Comparison of ENCODE assay signal across 21 mouse cellular contexts in genomic region chr14:61137410-61137809, GRCm38 (mm10). TPM values are rescaled to one million over a fixed set of nuclear protein-coding genes. Genes with fewer than 3 reads are reported as not detected.
DNase-seq lines count a peak whose midpoint lies in the region; ATAC-seq and TF ChIP-seq lines count a peak whose summit lies in the region.
"Had no signal": no experiment of that assay in that cellular context is flagged by ENCODE, and none has a peak within 500 bp of the region (broad histone marks: within the 10 kb centered on the region; RNA-seq: fewer than 3 reads in every experiment).

No protein-coding gene starts in this region.

- 65% methylated on average over 5 of the region's 5 CpGs for WGBS in hindbrain, embryonic 13.5 days
- WGBS in hindbrain, embryonic 12.5 days = 58% methylated on average over 5 of the region's 5 CpGs
- WGBS in midbrain, postnatal 0 days = 69% methylated on average over 5 of the region's 5 CpGs
- 67% methylated on average over 5 of the region's 5 CpGs for WGBS in midbrain, embryonic 15.5 days
- 44% methylated on average over 5 of the region's 5 CpGs for WGBS in neural tube, embryonic 14.5 days

- no peaks in the 10 kb centered on the region for H3K36me3 ChIP-seq in hindbrain, embryonic 13.5 days
- H3K36me3 ChIP-seq in hindbrain, embryonic 12.5 days = no peaks in the 10 kb centered on the region
- H3K36me3 ChIP-seq in midbrain, postnatal 0 days (ENCODE audit: insufficient read depth, low read length) = no peaks in the 10 kb centered on the region
- no peaks in the 10 kb centered on the region for H3K36me3 ChIP-seq in midbrain, embryonic 15.5 days (replicated peaks)
- no peaks in the 10 kb centered on the region for H3K36me3 ChIP-seq in CH12.LX (replicated peaks in 1 of 2; ENCODE audit: control insufficient read depth in 1 of 2, insufficient read depth in 1 of 2, low read length in 1 of 2)
- no peaks in the 10 kb centered on the region for H3K36me3 ChIP-seq in neural tube, embryonic 14.5 days (ENCODE audit: control insufficient read depth, insufficient read depth, low read length)
- H3K36me3 ChIP-seq: embryonic facial prominence, embryonic 12.5 days; forebrain, embryonic 12.5 days; intestine, embryonic 15.5 days; kidney, embryonic 15.5 days; limb, embryonic 13.5 days; liver, embryonic 13.5 days had no signal

- no peak for TF ChIP-seq CTCF in midbrain, postnatal 0 days (IDR thresholded peaks at IDR 0.05)
- no peak for TF ChIP-seq CTCF in CH12.LX (conservative IDR thresholded peaks at IDR 0.05 in 1 of 2, IDR thresholded peaks at IDR 0.05 in 1 of 2; ENCODE audit: low read depth in 2 of 2, low read length in 2 of 2)

- no peak overlapping the region for H3K4me2 ChIP-seq in hindbrain, embryonic 13.5 days
- no peak overlapping the region for H3K4me2 ChIP-seq in hindbrain, embryonic 12.5 days (replicated peaks)
- no peak overlapping the region for H3K4me2 ChIP-seq in midbrain, postnatal 0 days (ENCODE audit: low read depth, low read length, poor library complexity, severe bottlenecking)
- no peak overlapping the region for H3K4me2 ChIP-seq in midbrain, embryonic 15.5 days
- no peak overlapping the region for H3K4me2 ChIP-seq in CH12.LX (ENCODE audit: insufficient read depth, low read depth, poor library complexity, severe bottlenecking)
- H3K4me2 ChIP-seq in neural tube, embryonic 14.5 days (ENCODE audit: low read depth, low read length) = no peak overlapping the region
- H3K4me2 ChIP-seq: intestine, embryonic 15.5 days; liver, embryonic 13.5 days had no signal

- no peaks in the 10 kb centered on the region for H3K79me2 ChIP-seq in CH12.LX (replicated peaks; ENCODE audit: control insufficient read depth, extremely low read depth, insufficient read depth, poor library complexity, severe bottlenecking)

- peak; percentile 27 for DNase-seq in midbrain, postnatal 0 days (ENCODE audit: low spot score)
- peak; percentile 77 for DNase-seq in CH12.LX (ENCODE audit: extremely low read depth)
- DNase-seq in ovary, postnatal 14 days (ENCODE audit: low spot score) = no peak
- DNase-seq: adrenal gland, adult 8-10 months; cerebellum, adult 11-12 months; gastrocnemius, adult 2 months; kidney, postnatal 36 days; liver, embryonic 13.5 days; lung, embryonic 14.5 days had no signal

- H3K4me1 ChIP-seq in hindbrain, embryonic 13.5 days (replicated peaks) = peaks cover 16% of the 10 kb centered on the region
- no peaks in the 10 kb centered on the region; the same call in 1 of the 2 replicates for H3K4me1 ChIP-seq in hindbrain, embryonic 12.5 days
- peaks cover 14% of the 10 kb centered on the region for H3K4me1 ChIP-seq in midbrain, postnatal 0 days (ENCODE audit: insufficient read depth, low read length)
- peaks cover 9% of the 10 kb centered on the region for H3K4me1 ChIP-seq in midbrain, embryonic 15.5 days
- peaks cover 3 to 12% of the 10 kb centered on the region in 2 experiments for H3K4me1 ChIP-seq in CH12.LX (ENCODE audit: control insufficient read depth in 1 of 2, insufficient read depth in 2 of 2)
- peaks cover 14% of the 10 kb centered on the region; the same call in 1 of the 2 replicates for H3K4me1 ChIP-seq in neural tube, embryonic 14.5 days (ENCODE audit: control insufficient read depth, insufficient read depth, low read length)
- H3K4me1 ChIP-seq: embryonic facial prominence, embryonic 12.5 days; intestine, embryonic 15.5 days; limb, embryonic 13.5 days; liver, embryonic 13.5 days had no signal

- in situ Hi-C loops in CH12.LX (cut with MboI; ENCODE audit: low pct_ligation_motif_present, low pct_unique_long_range_greater_than_20kb, low sequenced_read_pairs) = no loop called here

- 0 out of 2 replicates have a peak overlapping the region, but pooled peaks have one; percentile 85 for H3K27ac ChIP-seq in hindbrain, embryonic 13.5 days
- H3K27ac ChIP-seq in hindbrain, embryonic 12.5 days = no peak overlapping the region
- no peak overlapping the region for H3K27ac ChIP-seq in midbrain, postnatal 0 days (ENCODE audit: low read depth, low read length)
- no peak overlapping the region for H3K27ac ChIP-seq in midbrain, embryonic 15.5 days
- no peak overlapping the region for H3K27ac ChIP-seq in CH12.LX (ENCODE audit: insufficient read depth, low read depth)
- no peak overlapping the region for H3K27ac ChIP-seq in neural tube, embryonic 14.5 days (ENCODE audit: low read depth, low read length)
- H3K27ac ChIP-seq: embryonic facial prominence, embryonic 12.5 days; forebrain, embryonic 12.5 days; gastrocnemius, adult 2 months; intestine, embryonic 15.5 days; kidney, embryonic 15.5 days; limb, embryonic 13.5 days; liver, embryonic 13.5 days had no signal

- no peaks in the 10 kb centered on the region for H3K9me3 ChIP-seq in hindbrain, embryonic 13.5 days
- no peaks in the 10 kb centered on the region for H3K9me3 ChIP-seq in hindbrain, embryonic 12.5 days (replicated peaks)
- H3K9me3 ChIP-seq in midbrain, postnatal 0 days (ENCODE audit: low read length) = no peaks in the 10 kb centered on the region
- no peaks in the 10 kb centered on the region for H3K9me3 ChIP-seq in midbrain, embryonic 15.5 days
- no peaks in the 10 kb centered on the region for H3K9me3 ChIP-seq in CH12.LX (replicated peaks; ENCODE audit: low read length)
- no peaks in the 10 kb centered on the region for H3K9me3 ChIP-seq in neural tube, embryonic 14.5 days (ENCODE audit: control insufficient read depth, low read length)
- H3K9me3 ChIP-seq: embryonic facial prominence, embryonic 12.5 days; forebrain, embryonic 12.5 days; intestine, embryonic 15.5 days; kidney, embryonic 15.5 days; limb, embryonic 13.5 days; liver, embryonic 13.5 days had no signal

- peaks cover 6% of the 10 kb centered on the region; the same call in 1 of the 2 replicates for H3K27me3 ChIP-seq in hindbrain, embryonic 13.5 days
- peaks cover 6% of the 10 kb centered on the region for H3K27me3 ChIP-seq in hindbrain, embryonic 12.5 days
- H3K27me3 ChIP-seq in midbrain, postnatal 0 days (ENCODE audit: insufficient read depth, low read length) = no peaks in the 10 kb centered on the region
- H3K27me3 ChIP-seq in midbrain, embryonic 15.5 days (replicated peaks) = no peaks in the 10 kb centered on the region
- no peaks in the 10 kb centered on the region for H3K27me3 ChIP-seq in CH12.LX (replicated peaks)
- H3K27me3 ChIP-seq in neural tube, embryonic 14.5 days (ENCODE audit: control insufficient read depth, insufficient read depth, low read length) = no peaks in the 10 kb centered on the region

- no peak for ATAC-seq in hindbrain, embryonic 13.5 days (ENCODE audit: low FRiP score)
- ATAC-seq in hindbrain, embryonic 12.5 days (ENCODE audit: low FRiP score) = no peak
- no peak for ATAC-seq in midbrain, postnatal 0 days (ENCODE audit: low FRiP score)
- ATAC-seq in midbrain, embryonic 15.5 days (replicated peaks) = no peak
- peak; percentile 45; the same call in 1 of the 2 replicates for ATAC-seq in neural tube, embryonic 14.5 days (ENCODE audit: low read depth)
- ATAC-seq in inflammation-experienced regulatory T-cells, adult 6 months = no peak
- ATAC-seq: activated CD4-positive, CD25-positive, alpha-beta regulatory T cell, adult 4 months; intestine, embryonic 15.5 days had no signal

- dilution Hi-C loops in CH12.LX (cut with MboI; ENCODE audit: extremely low pct_ligation_motif_present, extremely low pct_unique_long_range_greater_than_20kb, low sequenced_read_pairs) = no loop called here

- no peak for TF ChIP-seq RAD21 in CH12.LX (IDR thresholded peaks at IDR 0.05; ENCODE audit: low read depth, low read length)

- no peak overlapping the region for H3K9ac ChIP-seq in hindbrain, embryonic 13.5 days
- H3K9ac ChIP-seq in hindbrain, embryonic 12.5 days = no peak overlapping the region
- no peak overlapping the region for H3K9ac ChIP-seq in midbrain, postnatal 0 days (replicated peaks; ENCODE audit: low read length, poor library complexity, severe bottlenecking)
- H3K9ac ChIP-seq in midbrain, embryonic 15.5 days = no peak overlapping the region
- H3K9ac ChIP-seq in CH12.LX (ENCODE audit: insufficient read depth, low read depth) = no peak overlapping the region
- no peak overlapping the region for H3K9ac ChIP-seq in neural tube, embryonic 14.5 days (replicated peaks; ENCODE audit: low read depth, low read length)
- H3K9ac ChIP-seq: embryonic facial prominence, embryonic 12.5 days; forebrain, embryonic 12.5 days; intestine, embryonic 15.5 days; kidney, embryonic 15.5 days; limb, embryonic 13.5 days; liver, embryonic 13.5 days; lung, embryonic 14.5 days had no signal

- no peak for TF ChIP-seq EP300 in CH12.LX (IDR thresholded peaks at IDR 0.05; ENCODE audit: low read length)

- no peak for TF ChIP-seq POLR2A in CH12.LX (IDR thresholded peaks at IDR 0.05; ENCODE audit: low read depth, low read length)

- H3K4me3 ChIP-seq in hindbrain, embryonic 13.5 days = no peak overlapping the region
- H3K4me3 ChIP-seq in hindbrain, embryonic 12.5 days = no peak overlapping the region
- H3K4me3 ChIP-seq in midbrain, postnatal 0 days (ENCODE audit: low read depth, low read length) = no peak overlapping the region
- no peak overlapping the region for H3K4me3 ChIP-seq in midbrain, embryonic 15.5 days
- H3K4me3 ChIP-seq in CH12.LX (replicated peaks in 1 of 3; ENCODE audit: low read depth in 2 of 3, low read length in 2 of 3, poor library complexity in 1 of 3) = no peak overlapping the region
- H3K4me3 ChIP-seq in neural tube, embryonic 14.5 days (ENCODE audit: low read depth, low read length) = no peak overlapping the region
- H3K4me3 ChIP-seq: erythroblast, embryonic 14.5 days; intestine, embryonic 15.5 days; kidney, embryonic 15.5 days; liver, embryonic 13.5 days had no signal

TF ChIP-seq in CH12.LX, 34 proteins besides CTCF, POLR2A, EP300 and RAD21 (continues in another document):
- TF ChIP-seq RCOR1 (conservative IDR thresholded peaks at IDR 0.05; ENCODE audit: low read depth, low read length) = no peak
- no peak for TF ChIP-seq JUND (conservative IDR thresholded peaks at IDR 0.05; ENCODE audit: low read depth, low read length)
- TF ChIP-seq MAX (IDR thresholded peaks at IDR 0.05; ENCODE audit: low read length) = no peak
- TF ChIP-seq SMC3 (IDR thresholded peaks at IDR 0.05; ENCODE audit: low read depth, low read length) = no peak
- no peak for TF ChIP-seq CHD1 (IDR thresholded peaks at IDR 0.05; ENCODE audit: low read depth, low read length)
- no peak for TF ChIP-seq MYC (IDR thresholded peaks at IDR 0.05; ENCODE audit: low read depth, low read length)

RNA-seq across cellular contexts. Expression of gene Sacs, which starts 0.8 kb away (rescaled TPM):
- polyA plus RNA-seq in hindbrain, embryonic 13.5 days (2015; fragmentation: Nextera tagmentation; extraction: Ambion mirVana) = 7.9 and 8.1 TPM in 2 replicates
- polyA plus RNA-seq in hindbrain, embryonic 12.5 days (2016; fragmentation: Nextera tagmentation; extraction: Ambion mirVana) = 7.1 and 8.3 TPM in 2 replicates
- 42.0 and 50.8 TPM in 2 replicates for total RNA-seq in midbrain, postnatal 0 days (2014; rRNA removed)
- 4.7 and 5.8 TPM in 2 replicates for polyA plus RNA-seq in midbrain, postnatal 0 days (2015; fragmentation: Nextera tagmentation; extraction: Ambion mirVana)
- polyA plus RNA-seq in midbrain, embryonic 15.5 days (2015; fragmentation: Nextera tagmentation; extraction: Ambion mirVana) = 7.1 and 8.4 TPM in 2 replicates
- total RNA-seq in CH12.LX (2012; rRNA removed) = 5.3 and 6.6 TPM in 2 replicates
- total RNA-seq in CH12.LX (2014; rRNA removed) = 6.6 and 7.0 TPM in 2 replicates
- 6.1 and 6.7 TPM in 2 replicates for polyA plus RNA-seq in CH12.LX (2012; ENCODE audit: insufficient read length, low read depth)
- polyA plus RNA-seq in neural tube, embryonic 14.5 days (2014; fragmentation: Nextera tagmentation; extraction: Ambion mirVana) = 12.9 and 19.5 TPM in 2 replicates
- polyA plus RNA-seq in inflammation-experienced regulatory T-cells, adult 6 months (2017; shearing (Covaris generic)) = 1 to 10 TPM; 5.2 to 6.6 (median 5.8) TPM
